Mouse (Mus musculus) embryo, embryonic 11 days (tissue): Measurements from ENCODE around the gene Crtc1.

Experiments used
- DNase-seq: peaks from one replicate; pipeline ENCODE4 v3.0.0-alpha.2; 2015

The Crtc1 gene

GRCm38 (mm10) chr8:70461765-70462515, 22.6 kb upstream of the Crtc1 start:
- DNase-seq = no peak

- DNase-seq = no peak
These were observed 21.2 kb upstream of the Crtc1 start for GRCm38 (mm10) chr8:70460606-70461005.

GRCm38 (mm10) chr8:70460199-70460598, 20.8 kb upstream of the Crtc1 start:
- no peak for DNase-seq

GRCm38 (mm10) chr8:70459636-70460035, 20.3 kb upstream of the Crtc1 start:
- DNase-seq = no peak

GRCm38 (mm10) chr8:70458462-70458861, 19.1 kb upstream of the Crtc1 start:
- DNase-seq = no peak

- no peak for DNase-seq
These were observed 18.5 kb upstream of the Crtc1 start for GRCm38 (mm10) chr8:70457882-70458281.

- DNase-seq = no peak
These were observed 17.6 kb upstream of the Crtc1 start for GRCm38 (mm10) chr8:70456996-70457395.

GRCm38 (mm10) chr8:70453852-70454251, 14.5 kb upstream of the Crtc1 start:
- DNase-seq = no peak

- DNase-seq = no peak
These were observed 13.0 kb upstream of the Crtc1 start for GRCm38 (mm10) chr8:70452196-70452966.

- no peak for DNase-seq
These were observed 8.5 kb upstream of the Crtc1 start for GRCm38 (mm10) chr8:70447639-70448420.

- DNase-seq = no peak
These were observed 6.6 kb upstream of the Crtc1 start for GRCm38 (mm10) chr8:70445988-70446387.

- no peak for DNase-seq
These were observed 3.9 kb upstream of the Crtc1 start for GRCm38 (mm10) chr8:70443326-70443725.

- DNase-seq = no peak
These were observed 2.2 kb upstream of the Crtc1 start for GRCm38 (mm10) chr8:70441565-70441964.

- DNase-seq = no peak
These were observed 867 bp upstream of the Crtc1 start for GRCm38 (mm10) chr8:70440246-70440645.

- no peak for DNase-seq
These were observed 435 bp upstream of the Crtc1 start for GRCm38 (mm10) chr8:70439848-70440179.

GRCm38 (mm10) chr8:70438423-70438822, 956 bp downstream of the Crtc1 start:
- no peak for DNase-seq

- no peak for DNase-seq
These were observed 4.2 kb downstream of the Crtc1 start for GRCm38 (mm10) chr8:70435156-70435555.

- DNase-seq = no peak
These were observed 6.3 kb downstream of the Crtc1 start for GRCm38 (mm10) chr8:70432991-70433536.

GRCm38 (mm10) chr8:70431213-70431612, 8.2 kb downstream of the Crtc1 start:
- DNase-seq = no peak

GRCm38 (mm10) chr8:70426300-70426907, 13.0 kb downstream of the Crtc1 start:
- no peak for DNase-seq

- DNase-seq = no peak
These were observed 16.7 kb downstream of the Crtc1 start for GRCm38 (mm10) chr8:70422722-70423121.

GRCm38 (mm10) chr8:70421349-70422104, 17.9 kb downstream of the Crtc1 start:
- no peak for DNase-seq
